Mouse (Mus musculus): Measurements from ENCODE around the gene Cpm. TPM values are rescaled to one million over a fixed set of nuclear protein-coding genes. Genes with fewer than 3 reads are reported as not detected.
"Not testable (repeated sequence)": the region's sequence is repeated elsewhere in the genome, so short reads cannot be mapped to it uniquely, and the experiment has no call there.

Cpm gene
- polyA plus RNA-seq, 2 experiments from 2014 or later: 19.3 to 23.3 TPM

DNA sequence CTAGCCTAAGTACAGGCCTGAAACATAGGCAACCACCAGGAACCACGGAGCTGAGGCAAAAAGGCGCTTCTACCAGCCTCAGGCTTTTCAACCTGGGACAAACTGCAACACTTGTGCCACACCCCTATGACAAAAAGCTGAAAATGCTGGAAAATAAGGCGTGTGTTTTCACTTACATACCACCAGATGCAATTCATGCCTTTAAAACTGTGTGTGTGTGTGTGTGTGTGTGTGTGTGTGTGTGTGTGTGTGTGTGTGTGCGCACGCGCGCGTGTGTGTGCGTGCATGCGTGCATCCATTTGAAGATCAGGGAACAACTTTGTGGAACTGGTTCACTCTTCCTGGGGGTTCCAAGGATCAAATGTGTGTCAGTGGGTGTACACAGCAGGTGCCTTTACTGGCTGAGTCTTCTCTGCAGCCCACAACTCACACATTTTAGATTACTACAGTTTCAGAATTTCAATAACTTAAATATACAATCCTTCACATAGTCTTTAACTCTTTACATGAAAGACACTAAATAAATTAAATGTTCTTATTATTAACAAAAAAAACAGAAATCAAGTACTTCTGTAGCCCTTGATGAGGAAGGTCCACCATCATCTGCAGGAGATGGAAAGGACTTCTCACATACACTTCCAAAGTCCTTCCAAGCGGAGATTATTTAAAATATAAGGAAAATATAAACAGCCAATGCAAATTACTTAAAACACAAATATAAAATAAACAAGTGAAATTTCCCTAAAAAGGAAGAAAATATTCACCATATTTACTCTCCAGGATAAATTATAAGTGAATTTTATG, 60.2 kb downstream of the Cpm start:
- no peak for ATAC-seq

DNA sequence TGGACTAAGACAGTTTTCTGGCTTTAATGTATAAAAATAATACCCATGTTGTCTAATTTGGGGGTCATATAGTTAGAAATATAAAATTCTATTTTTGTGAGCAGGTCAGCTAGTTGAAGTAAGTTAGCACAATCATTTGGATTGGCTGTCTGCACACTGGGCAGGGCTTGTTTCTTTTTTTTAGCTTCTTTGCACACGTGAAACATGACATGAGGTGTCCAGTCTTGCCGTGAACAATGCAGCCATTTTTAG, 60.7 kb downstream of the Cpm start:
- ATAC-seq: no peak

DNA sequence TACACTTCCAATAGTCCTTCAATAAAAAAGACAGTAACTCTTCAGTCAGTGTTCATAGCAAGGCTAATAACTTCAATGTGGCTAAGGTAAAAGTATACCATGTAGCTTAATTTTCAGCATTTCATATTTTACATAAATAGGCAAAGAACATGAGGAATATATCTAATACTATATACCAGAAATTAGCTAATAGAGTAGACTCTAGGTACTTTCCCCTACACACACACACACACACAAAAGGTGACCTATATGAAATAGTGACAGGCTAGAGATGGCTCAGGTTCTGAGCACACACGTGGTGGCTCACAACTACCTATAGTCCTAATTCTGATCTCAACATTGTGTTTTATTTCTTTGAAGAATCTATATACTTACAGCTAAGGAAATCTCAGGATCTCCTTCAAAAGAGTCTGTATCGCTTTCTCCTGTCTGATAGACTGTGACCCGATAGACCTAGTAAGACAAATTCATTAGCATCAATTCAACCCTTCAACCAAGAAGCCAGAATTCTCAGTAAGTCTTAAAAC, 61.5 kb downstream of the Cpm start:
- ATAC-seq: no peak

DNA sequence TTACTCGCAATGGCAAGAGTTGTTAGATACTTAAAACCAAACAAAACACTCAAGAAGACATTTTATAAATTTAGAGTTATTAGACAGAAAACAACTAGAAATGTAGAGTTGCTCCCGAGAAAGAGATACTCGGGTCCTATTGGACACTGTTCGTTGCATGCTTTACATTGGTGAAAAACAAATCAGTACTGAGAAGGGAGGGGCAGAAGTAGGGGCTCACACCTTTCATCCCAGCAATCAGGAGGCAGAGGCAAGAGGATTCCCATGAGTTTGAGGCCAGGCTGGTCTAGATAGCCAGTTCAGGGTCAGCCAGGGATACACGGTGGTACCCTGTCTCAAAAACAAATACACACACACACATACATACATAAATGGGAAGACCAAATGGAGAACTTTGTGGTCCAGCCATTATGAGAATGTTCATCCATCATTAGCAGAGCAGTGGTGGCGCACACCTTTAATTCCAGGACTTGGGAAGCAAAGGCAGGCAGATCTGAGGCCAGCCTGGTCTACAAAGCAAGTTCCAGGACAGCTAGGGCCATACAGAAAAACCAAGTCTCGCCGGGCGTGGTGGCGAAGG, 62.2 kb downstream of the Cpm start:
- no peak for ATAC-seq

DNA sequence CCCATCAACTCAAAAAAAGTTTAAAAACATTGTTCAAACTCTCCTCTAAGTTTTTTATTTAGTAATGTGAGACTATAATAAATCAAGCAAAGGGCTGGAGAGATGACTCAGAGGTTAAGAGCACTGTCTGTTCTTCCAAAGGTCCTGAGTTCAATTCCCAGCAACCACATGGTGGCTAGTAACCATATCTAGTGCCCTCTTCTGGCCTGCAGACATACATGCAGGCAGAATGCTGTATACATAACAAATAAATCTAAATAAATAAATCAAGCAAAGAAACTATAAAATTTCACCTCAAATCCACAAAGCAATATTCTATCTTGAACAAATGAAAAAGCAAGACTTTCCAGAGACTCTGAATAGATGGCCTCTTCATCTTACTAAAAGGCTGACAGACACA, 62.9 kb downstream of the Cpm start:
- ATAC-seq: no peak

DNA sequence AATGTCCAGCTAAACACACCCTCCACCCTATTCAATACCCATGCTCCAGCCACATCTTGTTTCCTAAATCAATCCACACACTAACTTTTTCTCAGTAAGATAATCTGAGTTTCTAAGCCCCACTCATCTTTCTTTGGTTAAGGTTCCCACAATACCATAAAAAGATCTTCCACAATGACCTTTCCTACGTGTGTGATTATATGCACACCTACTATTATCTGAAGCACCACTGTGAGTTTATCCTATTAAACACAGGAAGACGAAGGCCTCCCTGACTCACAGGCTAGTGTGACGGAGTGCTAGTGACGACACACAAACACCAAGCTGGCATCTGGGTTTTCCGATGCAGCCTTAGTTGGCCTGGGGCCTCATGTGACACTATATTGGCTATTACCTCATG, 63.7 kb downstream of the Cpm start:
- no peak for ATAC-seq

DNA sequence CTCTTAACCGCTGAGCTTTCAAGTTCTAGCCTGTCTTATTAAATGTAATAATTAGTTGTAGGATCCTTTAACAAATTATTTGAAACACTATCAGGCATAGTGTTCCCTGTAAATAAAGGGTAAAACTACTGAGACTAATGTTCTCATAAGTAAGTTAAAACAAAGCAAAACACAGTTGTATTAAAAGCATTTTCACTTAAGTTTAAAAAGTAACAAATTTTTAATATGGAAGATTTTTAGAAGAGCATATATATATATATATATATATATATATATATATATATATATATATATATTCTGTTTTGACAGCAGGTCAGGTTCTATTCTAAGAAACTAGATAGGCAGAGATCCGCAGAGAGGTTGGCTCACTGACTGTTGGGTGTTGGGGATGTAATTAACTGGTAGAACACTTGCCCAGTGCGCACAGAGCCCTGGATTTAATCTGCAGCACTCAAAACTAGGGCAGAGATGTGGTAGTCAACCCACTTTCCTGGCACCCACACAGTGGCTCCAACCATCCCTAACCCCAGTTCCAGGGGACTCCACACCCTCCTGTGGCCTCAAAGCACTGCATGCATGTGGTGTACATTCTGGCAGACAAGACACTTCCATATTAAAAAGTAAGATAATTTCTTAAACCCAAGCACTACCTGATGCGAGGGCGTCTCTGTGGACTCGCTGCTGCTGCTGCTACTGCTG, 65.1 kb downstream of the Cpm start:
- no peak for ATAC-seq

DNA sequence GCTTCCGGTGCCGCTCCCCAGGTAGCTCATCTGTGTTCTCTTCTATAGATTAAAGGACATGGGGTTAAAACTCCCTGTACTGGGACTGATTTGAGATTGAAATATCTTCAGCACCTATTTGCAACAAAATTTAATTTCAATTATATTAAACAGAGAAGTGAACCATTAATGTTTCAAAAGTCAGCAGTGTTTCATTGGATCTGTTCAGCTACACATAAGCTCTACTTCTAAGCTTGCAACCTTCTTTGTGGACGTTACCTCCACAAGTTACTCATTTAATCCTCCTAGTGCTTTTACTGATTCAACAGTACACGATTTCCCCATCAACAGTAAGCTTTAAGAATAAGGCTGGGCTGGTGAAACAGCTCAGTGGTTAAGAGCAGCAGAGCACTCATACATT, 65.7 kb downstream of the Cpm start:
- no peak for ATAC-seq

DNA sequence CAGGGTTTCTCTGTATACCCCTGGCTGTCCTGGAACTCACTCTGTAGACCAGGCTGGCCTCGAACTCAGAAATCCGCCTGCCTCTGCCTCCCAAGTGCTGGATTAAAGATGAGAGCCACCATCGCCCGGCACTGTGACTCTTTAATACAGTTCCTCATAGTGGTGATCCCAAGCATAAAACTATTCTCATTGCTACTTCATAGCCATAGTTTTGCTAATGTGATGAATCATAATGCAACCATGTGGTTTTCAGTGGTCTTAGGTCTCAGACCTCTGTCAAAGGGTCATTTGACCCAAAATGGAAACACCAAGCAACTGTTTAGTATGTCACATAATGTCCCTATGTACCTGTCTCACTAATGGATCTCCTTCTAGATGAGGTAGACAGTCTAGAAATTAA, 66.3 kb downstream of the Cpm start:
- ATAC-seq: no peak

DNA sequence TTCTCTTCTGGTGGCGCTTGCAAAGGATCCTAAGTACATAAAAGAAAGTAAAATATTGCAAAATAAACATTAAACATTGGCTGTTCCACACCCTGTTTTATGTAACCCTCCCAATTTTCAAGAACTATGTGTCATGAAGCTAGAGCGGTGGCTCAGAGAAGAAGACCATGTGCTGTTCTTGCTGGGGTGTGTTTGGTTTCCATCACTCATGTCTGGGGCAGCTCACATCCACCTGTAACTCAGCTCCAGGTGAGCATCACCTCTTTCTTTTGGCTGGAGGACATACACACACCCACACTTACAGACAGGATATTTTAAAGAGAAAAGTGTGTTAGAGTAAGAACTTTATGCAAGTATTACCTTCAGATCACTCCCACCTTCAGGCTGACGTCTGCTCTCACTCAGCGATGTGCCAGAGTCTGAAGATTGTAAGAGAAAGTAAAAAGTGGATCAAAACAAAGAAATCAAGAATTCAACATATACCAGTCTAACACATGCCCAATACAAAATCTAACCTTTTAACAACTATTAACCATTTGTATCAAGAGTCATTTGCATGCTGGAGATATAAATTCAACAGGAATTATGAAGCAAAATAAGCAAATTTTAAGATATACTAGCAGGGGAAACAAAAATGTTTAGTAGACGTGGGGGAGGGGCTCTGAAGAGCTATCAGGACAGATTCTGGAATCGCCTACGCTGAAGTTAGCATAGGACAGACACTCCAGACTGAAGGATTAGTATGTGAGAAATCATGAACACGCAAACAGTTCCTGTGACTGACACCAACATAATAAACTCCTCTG, 66.9 kb downstream of the Cpm start:
- no peak for ATAC-seq

DNA sequence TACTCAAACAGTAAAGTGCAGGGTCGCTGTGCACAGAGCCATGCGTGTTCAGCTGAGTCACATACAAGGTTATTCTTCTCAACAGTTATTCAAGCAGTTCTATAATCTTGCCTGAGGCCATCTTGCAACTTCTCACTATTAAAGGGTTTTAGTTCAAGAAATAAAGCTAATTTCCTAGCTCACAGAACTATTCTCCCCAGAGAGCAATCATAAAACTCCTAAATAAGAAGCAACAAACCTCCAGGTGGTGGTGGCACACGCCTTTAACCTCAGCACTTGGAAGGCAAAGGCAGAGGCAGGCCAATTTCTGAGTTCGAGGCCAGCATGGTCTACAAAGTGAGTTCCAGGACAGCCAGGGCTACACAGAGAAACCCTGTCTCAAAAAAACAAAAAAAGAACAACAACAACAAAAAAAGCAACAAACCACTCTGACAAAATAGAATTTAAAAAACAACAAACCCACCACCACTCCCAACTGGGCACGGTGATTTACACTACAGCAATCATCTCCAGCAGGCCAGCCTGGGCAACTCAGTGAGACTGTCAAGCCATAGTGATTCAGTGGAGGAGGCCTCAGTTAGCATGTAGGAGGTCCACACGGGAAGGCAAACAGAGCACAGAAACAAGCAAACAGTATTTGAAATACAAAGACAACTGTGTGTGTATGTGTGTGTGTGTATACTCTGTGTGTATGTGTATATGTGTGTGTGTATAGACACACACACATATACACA, 67.7 kb downstream of the Cpm start:
- ATAC-seq: no peak

DNA sequence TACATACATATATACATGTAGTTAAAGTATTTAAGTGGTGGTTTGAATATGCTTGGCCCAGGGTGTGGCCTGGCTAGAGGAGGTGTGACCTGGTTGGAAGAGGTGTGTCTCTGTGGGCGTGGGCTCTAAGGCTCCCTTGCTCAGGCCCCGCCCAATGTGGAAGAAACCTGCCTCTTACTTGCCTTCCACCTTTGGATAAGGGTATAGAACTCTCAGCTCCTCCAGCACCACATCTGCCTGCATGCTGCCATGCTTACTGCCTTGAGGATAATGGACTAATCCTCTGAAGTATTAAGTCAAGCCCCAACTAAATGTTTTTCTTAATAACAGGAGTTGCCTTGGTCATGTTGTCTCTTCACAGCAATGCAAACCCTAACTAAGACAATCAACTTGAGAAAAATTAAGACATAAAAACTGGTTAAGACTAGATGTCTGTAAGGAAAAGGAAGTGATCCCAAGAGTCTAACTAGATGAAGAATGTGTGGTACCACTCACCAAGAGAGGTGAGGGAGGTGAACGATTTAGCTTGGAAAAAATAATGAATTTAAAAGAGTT, 68.3 kb downstream of the Cpm start:
- no peak for ATAC-seq

DNA sequence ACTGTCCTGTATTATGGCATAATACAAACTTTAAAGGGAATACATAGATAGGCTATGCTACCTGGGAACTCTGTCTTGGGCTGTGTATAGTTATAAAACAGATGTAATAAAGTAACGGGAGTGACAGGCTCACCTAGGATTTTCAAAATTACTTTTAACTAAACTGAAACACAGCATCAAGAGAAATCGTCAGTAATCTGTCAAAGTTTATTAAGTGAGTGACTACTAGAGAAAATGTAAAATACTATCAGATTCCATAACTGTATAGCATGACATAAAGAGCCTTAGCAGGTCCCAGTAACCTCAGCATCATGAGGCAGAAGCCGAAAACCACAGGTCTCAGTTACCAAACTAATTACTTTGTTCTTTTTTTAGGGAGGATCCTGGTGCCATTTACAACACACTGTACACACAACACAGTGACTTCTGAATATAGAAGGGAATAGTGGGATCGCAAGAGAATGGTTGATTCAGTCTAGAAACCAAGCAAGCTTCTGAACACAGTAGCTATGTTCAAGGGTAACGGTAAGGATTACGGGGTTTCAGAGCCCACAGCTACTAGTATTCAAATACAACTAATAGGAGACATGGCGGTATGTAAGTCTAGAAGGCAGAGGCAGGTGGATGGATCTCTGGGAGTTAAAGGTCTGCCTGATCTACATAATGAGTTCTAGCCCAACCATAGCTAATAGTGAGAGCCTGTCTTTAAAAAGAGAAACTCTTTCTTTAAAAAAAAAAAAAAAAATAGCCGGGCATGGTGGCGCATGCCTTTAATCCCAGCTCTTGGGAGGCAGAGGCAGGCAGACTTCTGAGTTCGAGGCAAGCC, 69.2 kb downstream of the Cpm start:
- ATAC-seq: no peak

DNA sequence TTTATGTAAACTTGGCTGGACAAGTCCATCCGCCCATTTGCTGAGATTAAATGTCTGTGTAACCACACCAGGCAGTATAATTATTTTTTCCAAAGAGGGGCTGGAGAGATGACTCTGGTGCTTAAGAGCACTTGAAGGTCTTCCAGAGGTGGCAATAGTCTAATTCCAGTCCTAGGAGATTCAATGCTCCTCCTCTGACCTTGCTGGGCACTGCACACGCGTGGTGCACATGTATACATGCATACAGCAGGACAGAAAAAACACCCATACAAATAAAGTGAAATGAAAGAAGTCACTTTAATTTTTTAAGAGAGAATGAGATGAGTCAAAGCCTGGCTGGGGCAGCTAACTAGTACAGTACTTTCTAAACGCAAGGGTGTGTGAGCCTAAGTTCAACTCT, 70.6 kb downstream of the Cpm start:
- no peak for ATAC-seq

DNA sequence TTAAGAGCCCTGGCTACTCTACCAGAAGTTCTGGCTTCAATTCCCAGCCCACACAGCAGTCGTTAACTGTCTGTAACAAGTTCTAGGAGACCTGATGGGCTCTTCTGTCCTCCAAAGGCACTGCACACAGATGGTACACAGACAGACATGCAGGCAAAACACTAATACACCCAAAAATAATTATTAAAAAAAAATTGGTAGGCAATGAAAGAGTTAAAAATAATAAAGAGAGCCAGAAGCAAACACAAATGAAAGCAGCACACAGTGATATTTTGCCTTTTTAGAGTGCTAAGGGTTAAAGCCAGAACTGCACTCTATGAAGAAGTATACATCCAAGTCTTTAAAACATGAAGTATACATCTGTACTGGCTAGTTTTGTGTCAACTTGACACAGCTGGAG, 71.2 kb downstream of the Cpm start:
- ATAC-seq: no peak

DNA sequence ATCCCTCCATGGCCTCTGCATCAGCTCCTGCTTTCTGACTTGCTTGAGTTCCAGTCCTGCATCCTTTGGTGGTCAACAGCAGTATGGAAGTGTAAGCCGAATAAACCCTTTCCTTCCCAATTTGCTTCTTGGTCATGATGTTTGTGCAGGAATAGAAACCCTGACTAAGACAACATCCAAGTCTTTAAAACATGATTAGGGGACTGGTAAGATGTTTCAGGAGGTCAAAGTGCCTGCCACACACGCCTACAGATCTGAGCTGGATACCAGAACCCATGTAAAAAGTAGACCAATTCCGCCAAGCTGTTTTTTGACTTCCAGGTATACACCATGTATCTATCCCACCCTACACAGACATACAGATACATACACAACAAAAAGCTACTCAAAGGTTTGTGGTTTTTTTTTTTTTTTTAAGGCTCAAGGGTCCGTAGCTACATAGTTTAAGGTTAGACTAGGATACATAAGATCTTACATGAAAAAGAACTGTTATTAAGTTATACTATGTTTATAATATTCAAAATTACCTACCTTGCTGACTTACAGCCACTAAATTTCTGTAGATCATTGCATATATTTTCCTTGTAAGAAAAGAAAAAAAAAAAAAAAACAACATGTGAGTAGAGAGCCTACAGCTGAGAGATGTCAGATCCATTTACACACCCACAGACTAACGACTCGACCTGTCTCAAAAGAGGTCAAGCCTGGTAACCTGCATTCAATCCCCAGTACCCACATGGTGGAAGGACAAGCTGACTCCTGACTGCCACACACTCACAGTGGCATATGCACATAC, 71.9 kb downstream of the Cpm start:
- no peak for ATAC-seq

DNA sequence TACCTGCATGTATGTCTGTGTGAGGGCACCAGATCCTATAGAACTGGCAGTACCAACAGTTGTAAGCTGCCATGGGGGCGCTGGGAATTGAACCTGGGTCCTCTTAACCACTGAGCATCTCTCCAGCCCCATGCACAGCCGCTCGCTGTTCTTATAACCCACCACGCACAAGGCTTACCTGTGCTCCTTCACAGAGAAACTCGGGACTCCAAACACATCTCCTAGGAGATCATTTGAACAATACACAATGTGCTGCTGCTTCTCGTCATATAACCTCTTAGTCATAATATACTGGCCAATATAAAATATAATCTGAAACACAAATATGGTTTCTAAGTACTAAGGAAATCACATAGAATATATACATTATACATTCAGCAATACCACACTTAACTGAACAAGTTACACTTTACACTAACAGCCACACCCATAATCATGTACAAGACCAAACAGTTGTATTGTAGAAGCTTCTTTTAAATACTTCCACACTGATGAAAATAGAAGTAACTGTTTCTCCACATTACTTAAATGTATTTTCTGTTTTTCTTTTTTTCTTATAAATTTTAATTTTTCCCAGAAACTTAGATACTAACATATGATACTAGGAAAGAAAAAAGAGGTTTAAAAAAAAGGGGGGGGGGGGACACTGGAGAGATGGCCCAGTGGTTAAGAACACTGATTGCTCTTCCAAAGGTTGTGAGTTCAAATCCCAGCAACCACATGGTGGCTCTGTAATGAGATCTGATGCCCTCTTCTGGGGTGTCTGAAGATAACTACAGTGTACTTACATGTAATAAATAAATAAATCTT, 72.9 kb downstream of the Cpm start:
- ATAC-seq: no peak

DNA sequence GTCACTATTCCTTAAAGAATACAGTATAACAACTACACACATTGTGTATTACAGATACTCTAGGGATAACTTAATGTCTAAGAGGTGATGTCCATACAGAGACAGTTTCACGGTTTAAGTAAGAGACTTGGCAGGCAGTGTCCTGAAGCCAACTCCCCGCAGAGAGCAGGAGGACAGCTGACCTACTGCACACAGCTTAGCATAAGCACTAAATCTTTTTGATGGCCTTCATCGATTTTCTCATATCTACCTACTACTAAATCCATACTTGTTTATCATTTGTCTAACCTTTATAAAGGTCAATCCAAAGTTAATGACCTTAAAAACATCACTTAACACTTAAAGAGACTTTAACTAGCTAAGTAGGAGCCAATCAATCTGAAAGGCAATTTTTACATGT, 74.2 kb downstream of the Cpm start:
- ATAC-seq: no peak

DNA sequence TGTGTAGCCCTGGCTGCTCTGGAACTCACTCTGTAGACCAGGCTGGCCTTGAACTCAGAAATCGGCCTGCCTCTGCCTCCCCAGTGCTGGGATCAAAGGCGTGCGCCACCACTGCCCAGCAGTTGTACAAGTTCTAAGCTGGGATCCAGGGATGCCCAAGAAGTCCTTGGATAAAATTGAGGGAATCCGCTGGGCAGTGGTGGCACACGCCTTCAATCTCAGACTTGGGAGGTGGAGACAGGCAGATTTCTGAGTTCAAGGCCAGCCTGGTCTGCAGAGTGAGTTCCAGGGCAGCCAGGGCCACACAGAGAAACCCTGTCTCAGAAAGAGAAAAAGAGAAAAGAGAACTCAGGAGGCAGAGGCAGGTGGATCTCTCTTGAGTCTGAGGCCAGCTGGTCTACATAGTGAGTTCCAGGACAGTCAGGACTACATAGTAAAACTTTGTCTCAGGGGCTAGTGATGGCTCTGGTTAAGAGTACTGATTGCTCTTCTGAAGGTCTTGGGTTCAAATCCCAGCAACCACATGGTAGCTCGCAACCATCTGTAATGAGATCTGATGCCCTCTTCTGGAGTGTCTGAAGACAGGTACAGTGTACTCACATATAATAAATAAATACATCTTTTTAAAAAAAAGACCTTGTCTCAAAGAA, 75.1 kb downstream of the Cpm start:
- not testable (repeated sequence) for ATAC-seq
